ENCODE assay signal across 8 mouse cellular contexts in the genomic region with DNA sequence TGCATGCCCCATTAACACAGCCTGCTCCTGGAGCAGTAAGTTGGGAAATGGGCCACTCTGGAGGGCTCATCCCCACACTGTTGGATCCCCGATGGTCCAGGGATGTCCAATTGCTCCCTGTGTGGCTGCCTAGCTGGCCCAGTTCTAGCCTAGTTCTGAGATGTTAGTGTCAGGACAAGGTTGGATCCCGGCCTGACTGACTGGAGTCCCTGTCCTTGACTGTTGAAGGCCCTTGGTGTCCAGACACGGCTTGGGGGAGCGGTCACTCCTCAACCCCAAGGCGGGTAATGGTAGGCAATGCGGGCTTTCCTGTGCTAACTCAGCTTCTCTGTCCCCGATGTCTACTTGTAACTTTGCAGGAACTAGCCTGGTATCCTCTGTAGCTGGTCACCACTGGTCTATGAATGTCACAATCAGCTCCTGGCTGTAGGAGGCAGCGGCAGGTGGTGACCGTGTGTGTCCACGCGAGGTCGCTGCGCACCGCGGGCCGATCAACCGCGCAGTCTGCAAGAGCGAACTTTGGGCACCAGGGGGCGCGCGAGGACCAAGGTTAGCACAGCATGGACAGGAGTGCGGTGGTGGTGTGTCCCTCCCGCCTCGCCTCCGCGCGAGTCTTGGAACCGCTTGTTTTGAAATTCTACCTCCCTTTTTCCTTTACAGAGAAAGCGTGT. TPM values are rescaled to one million over a fixed set of nuclear protein-coding genes. Genes with fewer than 3 reads are reported as not detected.
DNase-seq lines count a peak whose midpoint lies in the region; ATAC-seq and TF ChIP-seq lines count a peak whose summit lies in the region.

No protein-coding gene starts in this region.

- 16% methylated on average over 27 of the region's 30 CpGs for WGBS in embryonic facial prominence, embryonic 14.5 days
- 15% methylated on average over 30 of the region's 30 CpGs for WGBS in limb, embryonic 13.5 days
- 14% methylated on average over 30 of the region's 30 CpGs for WGBS in midbrain, embryonic 16.5 days
- WGBS in spleen, adult 2 months, result 15% methylated on average over 30 of the region's 30 CpGs

- 0 out of 2 replicates have a peak overlapping the region, but pooled peaks have one; percentile 19 for H3K9ac ChIP-seq in embryonic facial prominence, embryonic 14.5 days (ENCODE audit: low read depth, low read length)
- peak overlapping the region; percentile 43; the same call in 1 of the 2 replicates for H3K9ac ChIP-seq in limb, embryonic 13.5 days
- peak overlapping the region; percentile 62 for H3K9ac ChIP-seq in midbrain, embryonic 16.5 days (ENCODE audit: low read depth, low read length)

- no peaks in the 10 kb centered on the region for H3K4me1 ChIP-seq in embryonic facial prominence, embryonic 14.5 days (ENCODE audit: control insufficient read depth, insufficient read depth, low read length)
- H3K4me1 ChIP-seq in limb, embryonic 13.5 days, result peaks cover 7% of the 10 kb centered on the region
- peaks cover 4% of the 10 kb centered on the region; the same call in 1 of the 2 replicates for H3K4me1 ChIP-seq in midbrain, embryonic 16.5 days (ENCODE audit: control insufficient read depth, insufficient read depth, low read length)
- no peaks in the 10 kb centered on the region for H3K4me1 ChIP-seq in spleen, adult 2 months (ENCODE audit: control insufficient read depth, insufficient read depth, insufficient read length)

- peak; percentile 86 for DNase-seq in 416B (ENCODE audit: low read depth)
- peak; percentile 96 to 97 for DNase-seq in adrenal gland, postnatal 4 days (ENCODE audit: low spot score in 2 of 2)
- peak; percentile 93 for DNase-seq in embryonic facial prominence, embryonic 14.5 days (ENCODE audit: low spot score)
- DNase-seq in heart, adult 9 months (ENCODE audit: low spot score in 2 of 2), result peak; percentile 72 to 90
- DNase-seq in kidney, adult 9 months, result peak; percentile 93
- peak; percentile 61 to 87 for DNase-seq in spleen, adult 2 months (ENCODE audit: low read depth in 1 of 2, low spot score in 2 of 2)

- 0 out of 2 replicates have a peak overlapping the region, but pooled peaks have one; percentile 15 for H3K4me3 ChIP-seq in embryonic facial prominence, embryonic 14.5 days (ENCODE audit: low read depth, low read length)
- H3K4me3 ChIP-seq in limb, embryonic 13.5 days, result peak overlapping the region; percentile 14
- H3K4me3 ChIP-seq in midbrain, embryonic 16.5 days (ENCODE audit: low read depth, low read length), result peak overlapping the region; percentile 27
- H3K4me3 ChIP-seq in spleen, adult 2 months (ENCODE audit: extremely low read depth, insufficient read depth, insufficient read length), result no peak overlapping the region

- H3K9me3 ChIP-seq in embryonic facial prominence, embryonic 14.5 days (ENCODE audit: control insufficient read depth, low read length), result no peaks in the 10 kb centered on the region
- no peaks in the 10 kb centered on the region for H3K9me3 ChIP-seq in limb, embryonic 13.5 days
- no peaks in the 10 kb centered on the region for H3K9me3 ChIP-seq in midbrain, embryonic 16.5 days (replicated peaks; ENCODE audit: control insufficient read depth, low read length, poor library complexity, severe bottlenecking)

- no peak for TF ChIP-seq POLR2A in spleen, adult 2 months (IDR thresholded peaks at IDR 0.05; ENCODE audit: low read depth, low read length)

- no peaks in the 10 kb centered on the region for H3K36me3 ChIP-seq in embryonic facial prominence, embryonic 14.5 days (ENCODE audit: control insufficient read depth, insufficient read depth, low read length)
- H3K36me3 ChIP-seq in limb, embryonic 13.5 days, result no peaks in the 10 kb centered on the region
- H3K36me3 ChIP-seq in midbrain, embryonic 16.5 days (ENCODE audit: control insufficient read depth, insufficient read depth, low read length), result no peaks in the 10 kb centered on the region
- no peaks in the 10 kb centered on the region for H3K36me3 ChIP-seq in spleen, adult 2 months (ENCODE audit: control insufficient read depth, insufficient read depth, low read length)

- TF ChIP-seq CTCF in spleen, adult 2 months (IDR thresholded peaks at IDR 0.05; ENCODE audit: extremely low read depth, insufficient read depth, insufficient read length, insufficient replicate concordance), result peak; percentile 100

- H3K27ac ChIP-seq in embryonic facial prominence, embryonic 14.5 days (replicated peaks; ENCODE audit: low read depth, low read length), result no peak overlapping the region
- H3K27ac ChIP-seq in limb, embryonic 13.5 days, result no peak overlapping the region
- no peak overlapping the region for H3K27ac ChIP-seq in midbrain, embryonic 16.5 days (ENCODE audit: low read length)
- H3K27ac ChIP-seq in spleen, adult 2 months (ENCODE audit: insufficient read depth, low read length), result no peak overlapping the region

- ATAC-seq in embryonic facial prominence, embryonic 14.5 days (ENCODE audit: low read depth), result peak; percentile 95
- ATAC-seq in limb, embryonic 13.5 days (ENCODE audit: low FRiP score, low read depth), result peak; percentile 92
- ATAC-seq in midbrain, embryonic 16.5 days, result peak; percentile 94

- peak overlapping the region; percentile 47 for H3K4me2 ChIP-seq in embryonic facial prominence, embryonic 14.5 days (ENCODE audit: low read depth, low read length)
- H3K4me2 ChIP-seq in limb, embryonic 13.5 days (replicated peaks), result peak overlapping the region; percentile 56
- peak overlapping the region; percentile 63 for H3K4me2 ChIP-seq in midbrain, embryonic 16.5 days (ENCODE audit: low read length)

- H3K27me3 ChIP-seq in embryonic facial prominence, embryonic 14.5 days (replicated peaks; ENCODE audit: control insufficient read depth, insufficient read depth, low read length), result no peaks in the 10 kb centered on the region
- peaks cover 21% of the 10 kb centered on the region for H3K27me3 ChIP-seq in limb, embryonic 13.5 days
- H3K27me3 ChIP-seq in midbrain, embryonic 16.5 days (ENCODE audit: control insufficient read depth, insufficient read depth, low read depth, low read length), result no peaks in the 10 kb centered on the region
- peaks cover 1% of the 10 kb centered on the region; the same call in 1 of the 2 replicates for H3K27me3 ChIP-seq in spleen, adult 2 months (ENCODE audit: control insufficient read depth, insufficient read depth, low read length)

RNA-seq across cellular contexts. Expression of gene Glrx3, which starts 40.7 kb away (rescaled TPM):
- 100 to 1,000 TPM; 102 to 103 TPM for total RNA-seq in adrenal gland, postnatal 4 days (2021)
- 266 and 278 TPM in 2 replicates for polyA plus RNA-seq in embryonic facial prominence, embryonic 14.5 days (2014; fragmentation: Nextera tagmentation; extraction: Ambion mirVana)
- polyA plus RNA-seq in limb, embryonic 13.5 days (2015; fragmentation: Nextera tagmentation; extraction: Ambion mirVana), result 252 and 253 TPM in 2 replicates
- 248 and 254 TPM in 2 replicates for polyA plus RNA-seq in midbrain, embryonic 16.5 days (2015; fragmentation: Nextera tagmentation; extraction: Ambion mirVana)
- polyA plus RNA-seq in spleen, adult 2 months (2012; rRNA removed), result 33.8 and 38.6 TPM in 2 replicates
